Mouse (Mus musculus): ENCODE measurements around the gene Pmpca.

- no peak for TF ChIP-seq POLR2A (IDR thresholded peaks at IDR 0.05; ENCODE audit: extremely low read depth, insufficient read depth, low read length)
- TF ChIP-seq CTCF (IDR thresholded peaks at IDR 0.05; ENCODE audit: low read depth, low read length): no peak
Observed at GRCm38 (mm10) chr2:26356678-26357077, 32.5 kb upstream of the Pmpca start.
